Mouse (Mus musculus) heart, adult 9 months (tissue): ENCODE measurements around the gene Nanp.

Experiments
- DNase-seq, 2 experiments: peaks; one replicate each; pipeline ENCODE4 v3.0.0; 2022; ENCODE audit warnings: low spot score in 2 of 2

Gene Nanp

GRCm38 (mm10) chr2:151039232-151039695 lies at the start of gene Nanp, which contains the start of gene Ninl:
TSS of gene Nanp (minus strand) at chr2:151039398.
TSS of gene Ninl (minus strand) at chr2:151039382.
- peak; percentile 94 to 95 for DNase-seq

GRCm38 (mm10) chr2:151056637-151057036 lies 17.4 kb upstream of the Nanp start:
- DNase-seq, result no peak

- no peak for DNase-seq
Observed at GRCm38 (mm10) chr2:151040411-151040810, 1.2 kb upstream of the Nanp start.

GRCm38 (mm10) chr2:151039726-151040125 lies 528 bp upstream of the Nanp start:
- no peak for DNase-seq

- DNase-seq, result no peak
Observed at GRCm38 (mm10) chr2:151038811-151039222, 381 bp downstream of the Nanp start.

- no peak for DNase-seq
Observed at GRCm38 (mm10) chr2:151037876-151038552, 1.2 kb downstream of the Nanp start.

- DNase-seq, result no peak
Observed at GRCm38 (mm10) chr2:151037292-151037691, 1.9 kb downstream of the Nanp start.

GRCm38 (mm10) chr2:151036721-151037120 lies 2.5 kb downstream of the Nanp start:
- DNase-seq, result no peak

GRCm38 (mm10) chr2:151034435-151034834 lies 4.8 kb downstream of the Nanp start:
- DNase-seq, result no peak

GRCm38 (mm10) chr2:151021158-151021557 lies 18.0 kb downstream of the Nanp start:
- DNase-seq, result no peak

- no peak for DNase-seq
Observed at GRCm38 (mm10) chr2:151015316-151015715, 23.9 kb downstream of the Nanp start.

GRCm38 (mm10) chr2:151011273-151011672 lies 27.9 kb downstream of the Nanp start:
- no peak for DNase-seq

- DNase-seq, result no peak
Observed at GRCm38 (mm10) chr2:151009515-151010085, 29.6 kb downstream of the Nanp start.

- peak; percentile 49 to 52 for DNase-seq
Observed at GRCm38 (mm10) chr2:151008939-151009509, 30.2 kb downstream of the Nanp start.

- DNase-seq, result no peak
Observed at GRCm38 (mm10) chr2:151008517-151008932, 30.7 kb downstream of the Nanp start.

- DNase-seq, result no peak
Observed at GRCm38 (mm10) chr2:151008006-151008405, 31.2 kb downstream of the Nanp start.

- no peak for DNase-seq
Observed at GRCm38 (mm10) chr2:151006281-151006945, 32.8 kb downstream of the Nanp start.

GRCm38 (mm10) chr2:151004390-151004789 lies 34.8 kb downstream of the Nanp start:
- DNase-seq, result no peak

- DNase-seq, result peak; percentile 46 to 49
Observed at GRCm38 (mm10) chr2:151003796-151004195, 35.4 kb downstream of the Nanp start.

- DNase-seq, result no peak
Observed at GRCm38 (mm10) chr2:151001619-151002175, 37.5 kb downstream of the Nanp start.

- peak in 1 of 2 experiments; percentile 40 for DNase-seq
Observed at GRCm38 (mm10) chr2:151000402-151001178, 38.6 kb downstream of the Nanp start.
